Mouse (Mus musculus) C2C12 (cell line): ENCODE measurements around the gene Spef2.

ENCODE experiments used
- CTCF ChIP-seq: IDR thresholded peaks from one replicate; pipeline ENCODE4 v1.5.1; 2011; ENCODE audit not compliant: control insufficient read depth, insufficient read depth, insufficient read length
- FOSL1 ChIP-seq: IDR thresholded peaks from one replicate; pipeline ENCODE4 v1.8.0; 2011; ENCODE audit warnings: mild to moderate bottlenecking, low read length; ENCODE audit not compliant: poor library complexity, insufficient read depth, severe bottlenecking
- USF1 ChIP-seq: IDR thresholded peaks from one replicate; pipeline ENCODE4 v1.6.1; 2011; ENCODE audit warnings: low read depth, mild to moderate bottlenecking, control low read depth, moderate library complexity

DNA sequence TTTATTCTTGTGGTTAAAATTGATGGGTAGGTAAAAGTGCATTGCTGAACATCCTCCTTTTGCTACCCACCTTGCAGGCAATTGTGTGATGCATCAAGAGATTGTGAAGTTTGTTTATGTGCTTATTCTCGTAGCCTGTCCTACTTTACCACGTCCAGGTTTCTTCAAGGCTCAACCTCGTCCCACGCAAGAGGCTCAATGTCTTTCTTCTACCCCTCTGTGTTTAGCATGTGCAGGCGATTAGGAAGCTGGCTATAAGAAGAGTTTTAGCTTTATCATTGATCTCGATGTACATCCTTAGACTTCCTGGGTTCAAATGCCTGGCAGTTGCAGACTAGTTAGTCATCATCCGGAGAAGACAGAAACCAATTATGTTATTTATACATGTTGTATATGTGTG, 176.0 kb downstream of the Spef2 start:
- TF ChIP-seq CTCF, result no peak
- no peak for TF ChIP-seq FOSL1
- TF ChIP-seq USF1, result no peak
